Mouse (Mus musculus) stomach, adult 2 months (tissue): ENCODE data around the gene Nppb. TPM values are rescaled to one million over a fixed set of nuclear protein-coding genes. Genes with fewer than 3 reads are reported as not detected.

Source experiments
- polyA plus RNA-seq: library from polyadenylated mRNA; depleted of rRNA; stranded (reverse); fragments of >200 nt; gene quantifications from 2 replicates; pipeline ENCODE4 v1.2.3, GENCODE M21; 2012; rRNA removed

Nppb gene
- polyA plus RNA-seq = not detected in 2 replicates

GRCm38 (mm10) chr4:147985205-147986132, at the start of gene Nppb:
Gene Nppb, plus strand, starts transcription at chr4:147985788.

GRCm38 (mm10) chr4:147936331-147936954, 49.1 kb upstream of the Nppb start, which contains the start of gene Plod1:
Gene Plod1, minus strand, starts transcription at chr4:147936767.

GRCm38 (mm10) chr4:147940576-147941044, 45.0 kb upstream of the Nppb start, which contains the start of gene 2510039O18Rik:
Gene 2510039O18Rik, plus strand, starts transcription at chr4:147940895.

GRCm38 (mm10) chr4:148000202-148000772, 14.7 kb downstream of the Nppb start, which contains the start of gene Nppa:
Gene Nppa, plus strand, starts transcription at chr4:148000722.

Other genes with a start within 250 kb of the Nppb start
- gene Zfp984, start 176.0 kb upstream of the Nppb start, polyA plus RNA-seq = 0.02 TPM in 1 of 2 replicates, not detected in the other
- gene Zfp933, start 137.4 kb upstream of the Nppb start, polyA plus RNA-seq = 0.04 and 0.17 TPM in 2 replicates
- gene Miip, start 117.0 kb upstream of the Nppb start, polyA plus RNA-seq = 41.4 and 46.9 TPM in 2 replicates
- 0.19 and 0.53 TPM in 2 replicates for gene Fv1, start 116.8 kb upstream of the Nppb start, polyA plus RNA-seq
- gene Mfn2, start 81.1 kb upstream of the Nppb start, polyA plus RNA-seq = 23.7 and 26.1 TPM in 2 replicates
- gene Plod1, start 49.0 kb upstream of the Nppb start, polyA plus RNA-seq = 14.3 and 15.6 TPM in 2 replicates
- gene 2510039O18Rik, start 44.9 kb upstream of the Nppb start, polyA plus RNA-seq = 55.4 and 74.4 TPM in 2 replicates
- gene Nppa, start 14.9 kb downstream of the Nppb start, polyA plus RNA-seq = 0.10 TPM in 1 of 2 replicates, not detected in the other
- 1.7 and 2.1 TPM in 2 replicates for gene Clcn6, start 53.0 kb downstream of the Nppb start, polyA plus RNA-seq
- gene Mthfr, start 53.3 kb downstream of the Nppb start, polyA plus RNA-seq = 10.9 and 11.4 TPM in 2 replicates
- 36.5 and 39.3 TPM in 2 replicates for gene Agtrap, start 102.2 kb downstream of the Nppb start, polyA plus RNA-seq
- gene Mad2l2, start 144.6 kb downstream of the Nppb start, polyA plus RNA-seq = 8.9 and 13.6 TPM in 2 replicates
- gene Draxin, start 144.9 kb downstream of the Nppb start, polyA plus RNA-seq = not detected in 2 replicates
- 28.0 and 30.0 TPM in 2 replicates for gene Fbxo6, start 166.4 kb downstream of the Nppb start, polyA plus RNA-seq
- 10.4 and 15.7 TPM in 2 replicates for gene Fbxo44, start 174.7 kb downstream of the Nppb start, polyA plus RNA-seq
- 0.60 and 0.95 TPM in 2 replicates for gene Fbxo2, start 174.8 kb downstream of the Nppb start, polyA plus RNA-seq